Mouse (Mus musculus) embryonic fibroblast, embryonic 13.5 days (primary cell): ENCODE data around the gene Kcnt2.

Experiments used
- CTCF ChIP-seq: IDR thresholded peaks from 2 replicates; pipeline ENCODE4 v1.5.1; 2011; ENCODE audit warnings: mild to moderate bottlenecking, control low read depth, low read length, moderate library complexity, borderline replicate concordance; ENCODE audit not compliant: insufficient read depth
- POLR2A ChIP-seq: IDR thresholded peaks from 2 replicates; pipeline ENCODE4 v1.6.1; 2011; ENCODE audit warnings: low read depth, mild to moderate bottlenecking, control low read depth, low read length, moderate library complexity

- TF ChIP-seq CTCF (no peak), POLR2A (no peak)
These were observed 197.9 kb downstream of the Kcnt2 start for GRCm38 (mm10) chr1:140443904-140444303.
